Mouse (Mus musculus) liver, embryonic 14.5 days (tissue): ENCODE measurements around the gene Gm26558. TPM values are rescaled to one million over a fixed set of nuclear protein-coding genes. Genes with fewer than 3 reads are reported as not detected.

Source experiments
- ATAC-seq: fragments of 200-750 bp; cut with Nextera tagmentation; 2 replicates; pipeline ENCODE4 v1.8.0; 2017; ENCODE audit warnings: moderate number of reproducible peaks, mild to moderate bottlenecking, moderate library complexity; ENCODE audit not compliant: insufficient read depth
- DNase-seq, 3 experiments: peaks; one replicate each; pipeline ENCODE4 v3.0.0-alpha.2; 2012 to 2013; ENCODE audit warnings: low read depth in 3 of 3, low spot score in 3 of 3
- H3K27ac ChIP-seq: fragments of 300-500 bp; sonication (generic); 2 replicates; pipeline ENCODE4 v1.5.1; 2014; ENCODE audit warnings: moderate library complexity, mild to moderate bottlenecking, control low read depth, inconsistent platforms
- H3K27me3 ChIP-seq: fragments of 300-500 bp; sonication (generic); 2 replicates; pipeline ENCODE4 v1.6.1; 2014; ENCODE audit warnings: mild to moderate bottlenecking, low read length, moderate library complexity; ENCODE audit not compliant: control insufficient read depth, insufficient read depth
- H3K36me3 ChIP-seq: fragments of 300-500 bp; sonication (generic); replicated peaks from 2 replicates; pipeline ENCODE4 v1.6.1; 2014; ENCODE audit warnings: low read depth; ENCODE audit not compliant: control insufficient read depth, insufficient read depth
- H3K4me1 ChIP-seq, 2 experiments: fragments of 200-500 bp in 1 of 2; fragments of 300-500 bp in 1 of 2; sonication (generic) in 1 of 2; replicated peaks; 2 replicates each; pipeline ENCODE4 v1.6.1; 2012 to 2014; ENCODE audit warnings: antibody characterized with exemption in 1 of 2, inconsistent platforms in 1 of 2, low read length in 1 of 2; ENCODE audit not compliant: control insufficient read depth in 2 of 2, insufficient read depth in 2 of 2
- H3K4me2 ChIP-seq: fragments of 300-500 bp; sonication (generic); 2 replicates; pipeline ENCODE4 v1.6.1; 2014; ENCODE audit warnings: low read depth, mild to moderate bottlenecking, control low read depth, moderate library complexity
- H3K4me3 ChIP-seq, 2 experiments: fragments of 200-500 bp in 1 of 2; fragments of 300-500 bp in 1 of 2; sonication (generic) in 1 of 2; 2 replicates each; pipeline ENCODE4 v1.5.1; 2012 to 2014; ENCODE audit warnings: low read depth in 2 of 2, low read length in 2 of 2, mild to moderate bottlenecking in 2 of 2, control low read depth in 1 of 2, inconsistent platforms in 1 of 2, moderate library complexity in 1 of 2; ENCODE audit not compliant: insufficient read depth in 1 of 2
- H3K9ac ChIP-seq: fragments of 300-500 bp; sonication (generic); replicated peaks from 2 replicates; pipeline ENCODE4 v1.6.1; 2014; ENCODE audit warnings: mild to moderate bottlenecking, control low read depth, moderate library complexity
- H3K9me3 ChIP-seq: fragments of 300-500 bp; sonication (generic); 2 replicates; pipeline ENCODE4 v1.6.1; 2016; ENCODE audit warnings: low read length, mixed read lengths; ENCODE audit not compliant: control insufficient read depth
- CTCF ChIP-seq: IDR thresholded peaks from 2 replicates; pipeline ENCODE4 v1.5.1; 2016; ENCODE audit warnings: antibody characterized with exemption, low read depth, control low read depth
- EP300 ChIP-seq: IDR thresholded peaks from 2 replicates; pipeline ENCODE4 v1.6.1; 2016; ENCODE audit warnings: antibody characterized with exemption, low read depth
- WGBS: fragments of 180-500 bp; shearing (Covaris S2); extraction: QIAGEN DNeasy Blood & Tissue Kit; methylation state at CpG from one replicate; pipeline ENCODE4 v1.1.7; 2014; ENCODE audit not compliant: insufficient replicate concordance; 5-methylcytosine and 5-hydroxymethylcytosine counted together
- polyA plus RNA-seq, 2 experiments: library from polyadenylated mRNA; depleted of rRNA in 1 of 2; stranded (reverse) in 1 of 2; unstranded in 1 of 2; fragments of >200 nt; fragmentation: Nextera tagmentation in 1 of 2; extraction: Ambion mirVana in 1 of 2; gene quantifications; 2 replicates each; pipeline versions ENCODE4 v1.2.1 to v1.2.3; 2012 to 2014

The Gm26558 gene
- polyA plus RNA-seq, 2 experiments, result 0.09 to 1.2 TPM

GRCm38 (mm10) chr2:70649471-70649870 is 12.4 kb downstream of the Gm26558 start:
- Histone ChIP-seq H3K27me3 (no peaks in the 10 kb centered on the region), H3K9me3 (no peaks in the 10 kb centered on the region), H3K36me3 (no peaks in the 10 kb centered on the region), H3K4me2 (no peak overlapping the region), H3K9ac (no peak overlapping the region), H3K27ac (no peak overlapping the region), H3K4me1 (no peaks in the 10 kb centered on the region), H3K4me3 (no peak overlapping the region)
- 65% methylated on average over 4 of the region's 4 CpGs for WGBS
- no peak for ATAC-seq
- no peak for TF ChIP-seq EP300
- no peak for TF ChIP-seq CTCF
- DNase-seq, result no peak

GRCm38 (mm10) chr2:70648271-70648670 is 13.6 kb downstream of the Gm26558 start:
- WGBS, result 51% methylated on average over 5 of the region's 5 CpGs
- DNase-seq (no peak), ATAC-seq (no peak)
- no peaks in the 10 kb centered on the region for H3K36me3 ChIP-seq
- H3K4me3 ChIP-seq, result no peak overlapping the region
- H3K9me3 ChIP-seq, result no peaks in the 10 kb centered on the region
- H3K4me1 ChIP-seq, result no peaks in the 10 kb centered on the region
- no peaks in the 10 kb centered on the region for H3K27me3 ChIP-seq
- H3K27ac ChIP-seq, result no peak overlapping the region
- TF ChIP-seq CTCF (no peak), EP300 (no peak)
- no peak overlapping the region for H3K9ac ChIP-seq
- no peak overlapping the region for H3K4me2 ChIP-seq

- no peak for TF ChIP-seq CTCF
- no peak for TF ChIP-seq EP300
- H3K4me2 ChIP-seq, result no peak overlapping the region
- H3K36me3 ChIP-seq, result no peaks in the 10 kb centered on the region
- H3K27me3 ChIP-seq, result no peaks in the 10 kb centered on the region
- no peak for DNase-seq
- H3K4me3 ChIP-seq, result no peak overlapping the region
- no peaks in the 10 kb centered on the region for H3K4me1 ChIP-seq
- 46% methylated on average over 4 of the region's 4 CpGs for WGBS
- H3K9me3 ChIP-seq, result no peaks in the 10 kb centered on the region
- no peak overlapping the region for H3K9ac ChIP-seq
- H3K27ac ChIP-seq, result no peak overlapping the region
- ATAC-seq, result no peak
Measured at GRCm38 (mm10) chr2:70647681-70648080, 14.2 kb downstream of the Gm26558 start.

GRCm38 (mm10) chr2:70645266-70645780 is 16.6 kb downstream of the Gm26558 start:
- no peak for DNase-seq
- TF ChIP-seq EP300, result no peak
- no peak for TF ChIP-seq CTCF
- H3K4me2 ChIP-seq, result no peak overlapping the region
- no peak for ATAC-seq
- WGBS, result 43% methylated on average over 6 of the region's 6 CpGs
- no peaks in the 10 kb centered on the region for H3K4me1 ChIP-seq
- H3K9ac ChIP-seq, result no peak overlapping the region
- H3K4me3 ChIP-seq, result no peak overlapping the region
- no peaks in the 10 kb centered on the region for H3K36me3 ChIP-seq
- no peak overlapping the region for H3K27ac ChIP-seq
- H3K9me3 ChIP-seq, result no peaks in the 10 kb centered on the region
- no peaks in the 10 kb centered on the region for H3K27me3 ChIP-seq

GRCm38 (mm10) chr2:70642971-70643565 is 18.8 kb downstream of the Gm26558 start:
- WGBS, result 67% methylated on average over 16 of the region's 16 CpGs
- Histone ChIP-seq H3K4me2 (no peak overlapping the region), H3K9me3 (no peaks in the 10 kb centered on the region), H3K4me3 (no peak overlapping the region), H3K9ac (no peak overlapping the region), H3K4me1 (no peaks in the 10 kb centered on the region), H3K36me3 (no peaks in the 10 kb centered on the region), H3K27ac (no peak overlapping the region), H3K27me3 (no peaks in the 10 kb centered on the region)
- DNase-seq (no peak), ATAC-seq (no peak)
- TF ChIP-seq EP300 (no peak), CTCF (no peak)
